Mouse (Mus musculus) MEL (cell line): ENCODE measurements around the gene Shoc2. TPM values are rescaled to one million over a fixed set of nuclear protein-coding genes. Genes with fewer than 3 reads are reported as not detected.

Experiments used
- DNase-seq: peaks from one replicate; pipeline ENCODE4 v3.0.0; 2011; ENCODE audit warnings: low read depth, low spot score
- H3K27ac ChIP-seq: 2 replicates; pipeline ENCODE4 v1.5.1; 2012; ENCODE audit warnings: low read depth, mild to moderate bottlenecking, control low read depth, low read length, moderate library complexity; ENCODE audit not compliant: control insufficient read depth
- H3K27me3 ChIP-seq, 2 experiments: fragments of 150-350 bp in 1 of 2; sonication (generic) in 1 of 2; 2 replicates each; pipeline ENCODE4 v1.6.1; 2012; ENCODE audit warnings: low read length in 2 of 2, mild to moderate bottlenecking in 2 of 2, improper control_type of control experiment in 1 of 2, moderate library complexity in 1 of 2; ENCODE audit not compliant: insufficient read depth in 2 of 2, control insufficient read depth in 1 of 2
- H3K36me3 ChIP-seq, 2 experiments: 2 replicates each; pipeline ENCODE4 v1.6.1; 2012 to 2014; ENCODE audit warnings: low read length in 2 of 2, improper control_type of control experiment in 1 of 2, inconsistent platforms in 1 of 2, mild to moderate bottlenecking in 1 of 2; ENCODE audit not compliant: insufficient read depth in 2 of 2, control insufficient read depth in 1 of 2
- H3K4me1 ChIP-seq, 2 experiments: fragments of 150-350 bp in 1 of 2; sonication (generic) in 1 of 2; 2 replicates each; pipeline ENCODE4 v1.6.1; 2012; ENCODE audit warnings: low read length in 2 of 2, improper control_type of control experiment in 1 of 2, mild to moderate bottlenecking in 1 of 2; ENCODE audit not compliant: insufficient read depth in 2 of 2, control insufficient read depth in 1 of 2
- H3K4me3 ChIP-seq, 2 experiments: fragments of 150-350 bp in 1 of 2; sonication (generic) in 1 of 2; 2 replicates each; pipeline ENCODE4 v1.5.1; 2012; ENCODE audit warnings: low read depth in 2 of 2, low read length in 2 of 2, mild to moderate bottlenecking in 2 of 2, moderate library complexity in 2 of 2, control low read depth in 1 of 2, improper control_type of control experiment in 1 of 2; ENCODE audit not compliant: control insufficient read depth in 1 of 2, insufficient read depth in 1 of 2
- H3K79me2 ChIP-seq: 2 replicates; pipeline ENCODE4 v1.6.1; 2012; ENCODE audit warnings: mild to moderate bottlenecking, low read length, moderate library complexity; ENCODE audit not compliant: control insufficient read depth, poor library complexity, insufficient read depth
- H3K9ac ChIP-seq: 2 replicates; pipeline ENCODE4 v1.6.1; 2012; ENCODE audit warnings: low read depth, mild to moderate bottlenecking, control low read depth, low read length, moderate library complexity; ENCODE audit not compliant: control insufficient read depth, poor library complexity, severe bottlenecking
- H3K9me3 ChIP-seq: fragments of 150-350 bp; sonication (generic); replicated peaks from 2 replicates; pipeline ENCODE4 v1.6.1; 2012; ENCODE audit warnings: mild to moderate bottlenecking, low read length, improper control_type of control experiment, moderate library complexity; ENCODE audit not compliant: insufficient read depth
- CHD1 ChIP-seq: IDR thresholded peaks from 2 replicates; pipeline ENCODE4 v1.6.1; 2012; ENCODE audit warnings: low read depth, mild to moderate bottlenecking, inconsistent platforms, low read length, improper control_type of control experiment
- E2F4 ChIP-seq: IDR thresholded peaks from 2 replicates; pipeline ENCODE4 v1.6.1; 2011; ENCODE audit warnings: low read depth, low read length, improper control_type of control experiment, borderline replicate concordance
- EP300 ChIP-seq, 2 experiments: IDR thresholded peaks; 2 replicates each; pipeline ENCODE4 v1.6.1; 2011; ENCODE audit warnings: improper control_type of control experiment in 2 of 2, low read length in 2 of 2, low read depth in 1 of 2, mild to moderate bottlenecking in 1 of 2
- ETS1 ChIP-seq: IDR thresholded peaks from 2 replicates; pipeline ENCODE4 v1.6.1; 2012; ENCODE audit warnings: low read depth, mild to moderate bottlenecking, inconsistent platforms, low read length, improper control_type of control experiment, moderate library complexity
- JUND ChIP-seq: IDR thresholded peaks from 2 replicates; pipeline ENCODE4 v1.6.1; 2011; ENCODE audit warnings: low read depth, mild to moderate bottlenecking, improper control_type of control experiment, low read length
- MAFK ChIP-seq: IDR thresholded peaks from 2 replicates; pipeline ENCODE4 v1.6.1; 2011; ENCODE audit warnings: low read depth, mild to moderate bottlenecking, low read length, improper control_type of control experiment, borderline replicate concordance
- MAX ChIP-seq: IDR thresholded peaks from 2 replicates; pipeline ENCODE4 v1.6.1; 2011; ENCODE audit warnings: low read length, improper control_type of control experiment
- MEF2A ChIP-seq: IDR thresholded peaks from 2 replicates; pipeline ENCODE4 v1.6.1; 2014; ENCODE audit warnings: low read depth, mild to moderate bottlenecking, inconsistent platforms, low read length, improper control_type of control experiment; ENCODE audit not compliant: poor library complexity, insufficient replicate concordance, severe bottlenecking; ENCODE audit errors: extremely low read depth
- MXI1 ChIP-seq: IDR thresholded peaks from 2 replicates; pipeline ENCODE4 v1.6.1; 2011; ENCODE audit warnings: mild to moderate bottlenecking, low read depth, low read length, improper control_type of control experiment
- MYB ChIP-seq: IDR thresholded peaks from 2 replicates; pipeline ENCODE4 v1.6.1; 2011; ENCODE audit warnings: mild to moderate bottlenecking, low read depth, low read length, improper control_type of control experiment
- MYC ChIP-seq: IDR thresholded peaks from 2 replicates; pipeline ENCODE4 v1.6.1; 2011; ENCODE audit warnings: low read depth, mild to moderate bottlenecking, low read length, improper control_type of control experiment, moderate library complexity
- NELFE ChIP-seq: IDR thresholded peaks from 2 replicates; pipeline ENCODE4 v1.6.1; 2011; ENCODE audit warnings: low read depth, low read length, improper control_type of control experiment
- POLR2A ChIP-seq, 2 experiments: IDR thresholded peaks; 2 replicates each; pipeline ENCODE4 v1.6.1; 2011 to 2012; ENCODE audit warnings: low read length in 2 of 2, mild to moderate bottlenecking in 2 of 2, control low read depth in 1 of 2, improper control_type of control experiment in 1 of 2, low read depth in 1 of 2, moderate library complexity in 1 of 2; ENCODE audit not compliant: control insufficient read depth in 1 of 2, insufficient read depth in 1 of 2, poor library complexity in 1 of 2
- POLR2AphosphoS2 ChIP-seq: IDR thresholded peaks from 2 replicates; pipeline ENCODE4 v1.6.1; 2011; ENCODE audit warnings: low read length, improper control_type of control experiment
- RAD21 ChIP-seq: IDR thresholded peaks from 2 replicates; pipeline ENCODE4 v1.6.1; 2011; ENCODE audit warnings: mild to moderate bottlenecking, low read depth, low read length, improper control_type of control experiment
- SIN3A ChIP-seq: IDR thresholded peaks from 2 replicates; pipeline ENCODE4 v1.6.1; 2012; ENCODE audit warnings: low read length, improper control_type of control experiment, inconsistent platforms
- TAL1 ChIP-seq: IDR thresholded peaks from 2 replicates; pipeline ENCODE4 v1.6.1; 2012; ENCODE audit warnings: mild to moderate bottlenecking, inconsistent platforms, low read length, moderate library complexity, mixed read lengths
- UBTF ChIP-seq: IDR thresholded peaks from 2 replicates; pipeline ENCODE4 v1.6.1; 2012; ENCODE audit warnings: low read depth, mild to moderate bottlenecking, inconsistent platforms, low read length, improper control_type of control experiment, moderate library complexity, borderline replicate concordance; ENCODE audit not compliant: insufficient read depth
- ZC3H11A ChIP-seq: IDR thresholded peaks from 2 replicates; pipeline ENCODE4 v1.6.1; 2012; ENCODE audit warnings: low read depth, mild to moderate bottlenecking, inconsistent platforms, low read length, improper control_type of control experiment
- polyA plus RNA-seq, 2 experiments: library from polyadenylated mRNA; stranded (reverse) in 1 of 2; unstranded in 1 of 2; fragments of >175 nt in 1 of 2; fragments of >200 nt in 1 of 2; gene quantifications; 2 replicates each; pipeline versions ENCODE4 v1.2.1 to v1.2.4; 2012; ENCODE audit warnings: low replicate concordance in 2 of 2, low read depth in 1 of 2; ENCODE audit not compliant: insufficient read length in 2 of 2, insufficient read depth in 1 of 2, missing spikeins in 1 of 2
- total RNA-seq: library from RNA; depleted of rRNA; stranded (reverse); fragments of 300-350 nt; gene quantifications from 2 replicates; pipeline ENCODE4 v1.2.3, GENCODE M21; 2012

The Shoc2 gene
- total and polyA plus RNA-seq, 3 experiments, result 33.4 to 55.6 TPM; not detected in 1

GRCm38 (mm10) chr19:53903507-53904321 lies 40.4 kb upstream of the Shoc2 start (continued):
- TF ChIP-seq CHD1, result peak; percentile 41; the same call in 1 of the 2 replicates
- TF ChIP-seq EP300 (IDR thresholded peaks at IDR 0.05; ENCODE audit: low read depth in 1 of 2, low read length in 2 of 2), result peak in 1 of 2 experiments; percentile 33; a peak in 1 of 4 replicates
- TF ChIP-seq UBTF, result 0 out of 2 replicates have a peak, but pooled peaks have one; percentile 70
- TF ChIP-seq MYB, result no peak
- no peak for TF ChIP-seq POLR2AphosphoS2
- no peak for TF ChIP-seq JUND

GRCm38 (mm10) chr19:53904833-53905480 lies 39.1 kb upstream of the Shoc2 start:
- Histone ChIP-seq H3K4me1 (peaks cover 13 to 17% of the 10 kb centered on the region in 2 experiments), H3K9me3 (no peaks in the 10 kb centered on the region), H3K36me3 (peaks cover 4 to 14% of the 10 kb centered on the region in 2 experiments; a peak in 3 of 4 replicates), H3K27me3 (no peaks in the 10 kb centered on the region), H3K9ac (peak overlapping the region; percentile 60), H3K79me2 (peaks cover 12% of the 10 kb centered on the region), H3K27ac (peak overlapping the region; percentile 29; the same call in 1 of the 2 replicates), H3K4me3 (peak overlapping the region; percentile 47 to 96)
- TF ChIP-seq ETS1 (peak; percentile 51), MAX (no peak), MYC (peak; percentile 54; the same call in 1 of the 2 replicates), TAL1 (no peak), POLR2A (IDR thresholded peaks at IDR 0.05; ENCODE audit: control insufficient read depth in 1 of 2, insufficient read depth in 1 of 2, low read depth in 1 of 2, low read length in 2 of 2, poor library complexity in 1 of 2) (no peak), SIN3A (peak; percentile 49; the same call in 1 of the 2 replicates), ZC3H11A (no peak), E2F4 (no peak), MEF2A (no peak), NELFE (no peak), MAFK (0 out of 2 replicates have a peak, but pooled peaks have one; percentile 4), MXI1 (peak; percentile 47; the same call in 1 of the 2 replicates), RAD21 (no peak; the same call in 1 of the 2 replicates)
- DNase-seq, result peak; percentile 67
